Mouse (Mus musculus): Measurements from ENCODE around the gene Pus1.

GRCm38 (mm10) chr5:110786081-110786835 is 5.8 kb upstream of the Pus1 start:
- no peak for TF ChIP-seq POLR2A (IDR thresholded peaks at IDR 0.05; ENCODE audit: low read depth, low read length)
- no peak for TF ChIP-seq CTCF (IDR thresholded peaks at IDR 0.05; ENCODE audit: extremely low read depth, insufficient read length, insufficient replicate concordance, low read depth, low read length)

Measured in small intestine, adult 2 months (tissue).